Mouse (Mus musculus) heart, embryonic 16.5 days (tissue): ENCODE measurements at regions not wholly inside any gene's neighbourhood (a gene's known extent, or its start where the extent isn't known, plus 50 kb on each side); places are given as distances from the start of the nearest gene placed in this dataset.

Experiments used
- ATAC-seq: fragments of 200-750 bp; cut with Nextera tagmentation; replicated peaks from 2 replicates; pipeline ENCODE4 v1.8.0; 2017; ENCODE audit warnings: moderate number of reproducible peaks; ENCODE audit not compliant: insufficient read depth, low FRiP score; ENCODE audit errors: extremely low read depth
- H3K27ac ChIP-seq: fragments of 300-500 bp; sonication (generic); 2 replicates; pipeline ENCODE4 v1.5.1; 2014; ENCODE audit warnings: mild to moderate bottlenecking, low read length, control low read depth, moderate library complexity
- H3K27me3 ChIP-seq: fragments of 300-500 bp; sonication (generic); 2 replicates; pipeline ENCODE4 v1.6.1; 2014; ENCODE audit warnings: low read length, mixed read lengths; ENCODE audit not compliant: control insufficient read depth, insufficient read depth
- H3K36me3 ChIP-seq: fragments of 300-500 bp; sonication (generic); 2 replicates; pipeline ENCODE4 v1.6.1; 2014; ENCODE audit not compliant: control insufficient read depth, insufficient read depth
- H3K4me1 ChIP-seq: fragments of 300-500 bp; sonication (generic); 2 replicates; pipeline ENCODE4 v1.6.1; 2014; ENCODE audit warnings: low read length, mixed read lengths; ENCODE audit not compliant: control insufficient read depth, insufficient read depth
- H3K4me2 ChIP-seq: fragments of 300-500 bp; sonication (generic); 2 replicates; pipeline ENCODE4 v1.6.1; 2014; ENCODE audit warnings: low read depth, mild to moderate bottlenecking, control low read depth, low read length
- H3K4me3 ChIP-seq: fragments of 300-500 bp; sonication (generic); 2 replicates; pipeline ENCODE4 v1.5.1; 2014; ENCODE audit warnings: mild to moderate bottlenecking, control low read depth, low read length
- H3K9ac ChIP-seq: fragments of 300-500 bp; sonication (generic); 2 replicates; pipeline ENCODE4 v1.6.1; 2014; ENCODE audit warnings: low read length, control low read depth
- H3K9me3 ChIP-seq: fragments of 300-500 bp; sonication (generic); replicated peaks from 2 replicates; pipeline ENCODE4 v1.6.1; 2016; ENCODE audit warnings: low read length; ENCODE audit not compliant: control insufficient read depth
- WGBS: fragments of 180-500 bp; shearing (Covaris S2); extraction: QIAGEN DNeasy Blood & Tissue Kit; methylation state at CpG from one replicate; pipeline ENCODE4 v1.1.7; 2014; 5-methylcytosine and 5-hydroxymethylcytosine counted together

- H3K36me3 ChIP-seq, result no peaks in the 10 kb centered on the region
- H3K27ac ChIP-seq, result no peak overlapping the region
- no peak for ATAC-seq
- no peaks in the 10 kb centered on the region for H3K9me3 ChIP-seq
- no peak overlapping the region for H3K9ac ChIP-seq
- H3K4me3 ChIP-seq, result no peak overlapping the region
- H3K27me3 ChIP-seq, result no peaks in the 10 kb centered on the region
- no peak overlapping the region for H3K4me2 ChIP-seq
- peaks cover 14% of the 10 kb centered on the region for H3K4me1 ChIP-seq
Measured at GRCm38 (mm10) chr2:50696575-50696974, 400.0 kb upstream of the Mmadhc start.

- H3K36me3 ChIP-seq, result no peaks in the 10 kb centered on the region
- no peaks in the 10 kb centered on the region for H3K27me3 ChIP-seq
- H3K9me3 ChIP-seq, result no peaks in the 10 kb centered on the region
- peaks cover 8% of the 10 kb centered on the region for H3K4me1 ChIP-seq
- no peak overlapping the region for H3K4me2 ChIP-seq
- H3K4me3 ChIP-seq, result no peak overlapping the region
- no peak for ATAC-seq
- H3K27ac ChIP-seq, result no peak overlapping the region
- WGBS, result 59% methylated on average over 2 of the region's 2 CpGs
- no peak overlapping the region for H3K9ac ChIP-seq
Measured at GRCm38 (mm10) chr2:50694849-50695248, 398.2 kb upstream of the Mmadhc start.

- Histone ChIP-seq H3K36me3 (no peaks in the 10 kb centered on the region), H3K4me1 (peaks cover 8% of the 10 kb centered on the region), H3K27me3 (no peaks in the 10 kb centered on the region), H3K27ac (no peak overlapping the region), H3K9ac (no peak overlapping the region), H3K4me2 (no peak overlapping the region), H3K9me3 (no peaks in the 10 kb centered on the region), H3K4me3 (no peak overlapping the region)
- 88% methylated on average over 7 of the region's 7 CpGs for WGBS
- ATAC-seq, result no peak
Measured at GRCm38 (mm10) chr2:50693784-50694350, 397.3 kb upstream of the Mmadhc start.

DNA sequence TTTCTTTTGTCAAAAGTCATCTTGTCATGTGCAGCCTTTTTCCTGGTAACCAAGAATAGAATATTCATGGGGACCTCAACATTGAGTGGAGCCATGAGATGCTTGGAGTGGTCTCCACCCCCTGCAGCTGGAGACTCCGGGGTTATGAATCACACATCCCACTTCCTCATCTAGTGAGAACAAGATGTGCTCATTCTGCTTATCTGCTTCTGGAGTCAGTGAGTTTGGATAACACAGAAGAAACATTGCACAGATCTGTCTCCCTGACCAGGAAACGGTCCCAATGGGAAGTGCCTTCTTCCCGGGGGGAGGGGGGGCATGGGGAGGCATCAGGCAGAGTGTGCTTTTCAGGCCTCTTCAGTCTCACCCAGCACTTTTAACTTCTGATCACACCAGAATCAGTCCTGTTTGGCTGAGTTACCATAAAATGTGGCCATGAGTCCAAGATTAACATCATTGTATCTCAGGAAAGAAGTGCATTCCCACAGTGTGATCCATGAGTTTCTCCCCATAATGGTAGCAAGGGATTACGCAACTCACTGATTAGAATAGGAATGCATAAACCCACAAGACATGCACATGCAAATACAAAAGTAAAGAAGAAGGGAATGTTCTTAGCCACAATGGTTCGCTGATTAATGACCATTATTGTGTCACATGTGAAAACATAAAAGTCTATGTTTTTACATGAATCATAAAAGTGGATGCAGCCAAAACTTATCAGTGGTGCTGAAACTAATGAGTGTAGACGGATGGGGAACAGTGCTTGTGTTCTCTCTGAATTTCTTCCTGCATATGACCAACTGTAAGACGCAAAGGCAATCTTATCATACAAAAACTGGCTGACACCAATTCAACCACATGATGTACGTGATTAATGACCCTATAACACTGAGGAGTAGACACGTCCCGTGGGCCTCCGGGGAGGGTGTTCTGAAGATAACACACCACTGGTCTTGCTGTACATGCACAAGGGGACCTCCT is 393.8 kb upstream of the Mmadhc start:
- peak overlapping the region; percentile 19; the same call in 1 of the 2 replicates for H3K27ac ChIP-seq
- H3K4me1 ChIP-seq, result peaks cover 8% of the 10 kb centered on the region
- no peak overlapping the region for H3K4me3 ChIP-seq
- H3K27me3 ChIP-seq, result no peaks in the 10 kb centered on the region
- H3K4me2 ChIP-seq, result no peak overlapping the region
- ATAC-seq, result peak; percentile 74
- 43% methylated on average over 11 of the region's 11 CpGs for WGBS
- no peak overlapping the region for H3K9ac ChIP-seq
- no peaks in the 10 kb centered on the region for H3K9me3 ChIP-seq
- H3K36me3 ChIP-seq, result no peaks in the 10 kb centered on the region

GRCm38 (mm10) chr2:50687672-50688151 is 391.1 kb upstream of the Mmadhc start:
- H3K4me3 ChIP-seq, result no peak overlapping the region
- no peak overlapping the region for H3K27ac ChIP-seq
- H3K4me1 ChIP-seq, result peaks cover 4% of the 10 kb centered on the region
- 75% methylated on average over 10 of the region's 10 CpGs for WGBS
- no peaks in the 10 kb centered on the region for H3K36me3 ChIP-seq
- ATAC-seq, result no peak
- no peaks in the 10 kb centered on the region for H3K9me3 ChIP-seq
- H3K27me3 ChIP-seq, result no peaks in the 10 kb centered on the region
- H3K4me2 ChIP-seq, result no peak overlapping the region
- H3K9ac ChIP-seq, result no peak overlapping the region

GRCm38 (mm10) chr2:50687222-50687621 is 390.6 kb upstream of the Mmadhc start:
- Histone ChIP-seq H3K4me2 (no peak overlapping the region), H3K36me3 (no peaks in the 10 kb centered on the region), H3K27me3 (no peaks in the 10 kb centered on the region), H3K9ac (no peak overlapping the region), H3K9me3 (no peaks in the 10 kb centered on the region), H3K4me1 (peaks cover 4% of the 10 kb centered on the region), H3K27ac (no peak overlapping the region), H3K4me3 (no peak overlapping the region)
- ATAC-seq, result peak; percentile 72
- 24% methylated on average over 5 of the region's 5 CpGs for WGBS

DNA sequence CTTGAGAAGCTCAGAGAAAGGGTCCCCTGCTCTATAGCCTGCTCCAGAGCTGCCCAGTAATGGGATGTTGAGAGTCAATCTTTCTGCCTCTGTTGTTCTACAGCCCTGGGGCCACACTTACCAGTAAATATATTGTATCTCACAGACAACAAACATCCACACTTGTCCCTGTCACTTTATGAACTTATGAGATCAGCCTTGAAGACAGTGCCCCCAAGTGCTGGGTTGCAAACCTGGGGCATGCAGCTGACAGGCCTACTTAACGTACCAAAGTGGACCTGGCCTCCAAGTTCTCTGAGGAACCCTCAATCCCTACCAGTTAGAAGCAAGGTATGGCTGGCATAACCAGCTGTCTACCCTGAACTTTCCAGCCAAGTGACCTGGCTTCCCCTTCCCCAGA is 380.9 kb upstream of the Mmadhc start:
- H3K9me3 ChIP-seq, result no peaks in the 10 kb centered on the region
- no peak overlapping the region for H3K9ac ChIP-seq
- H3K4me2 ChIP-seq, result no peak overlapping the region
- H3K4me3 ChIP-seq, result no peak overlapping the region
- no peak overlapping the region for H3K27ac ChIP-seq
- ATAC-seq, result no peak
- no peaks in the 10 kb centered on the region for H3K36me3 ChIP-seq
- no peaks in the 10 kb centered on the region for H3K27me3 ChIP-seq
- WGBS, result 88% methylated on average over 1 of the region's 1 CpGs
- H3K4me1 ChIP-seq, result peaks cover 3% of the 10 kb centered on the region; the same call in 1 of the 2 replicates

GRCm38 (mm10) chr2:50675736-50676550 is 379.3 kb upstream of the Mmadhc start:
- Histone ChIP-seq H3K27me3 (no peaks in the 10 kb centered on the region), H3K4me1 (peaks cover 3% of the 10 kb centered on the region; the same call in 1 of the 2 replicates), H3K9me3 (no peaks in the 10 kb centered on the region), H3K9ac (no peak overlapping the region), H3K4me3 (no peak overlapping the region), H3K27ac (no peak overlapping the region), H3K4me2 (no peak overlapping the region), H3K36me3 (no peaks in the 10 kb centered on the region)
- no peak for ATAC-seq
- 76% methylated on average over 7 of the region's 7 CpGs for WGBS
